ENCODE assay signal across 11 mouse cellular contexts in genomic region chr7:142509518-142509917, GRCm38 (mm10). TPM values are rescaled to one million over a fixed set of nuclear protein-coding genes. Genes with fewer than 3 reads are reported as not detected.
DNase-seq lines count a peak whose midpoint lies in the region; ATAC-seq and TF ChIP-seq lines count a peak whose summit lies in the region.
"Had no signal": no experiment of that assay in that cellular context is flagged by ENCODE, and none has a peak within 500 bp of the region (broad histone marks: within the 10 kb centered on the region; RNA-seq: fewer than 3 reads in every experiment).

No protein-coding gene starts in this region.

- H3K9me3 ChIP-seq in limb, embryonic 11.5 days (ENCODE audit: control insufficient read depth, low read length), result no peaks in the 10 kb centered on the region
- H3K9me3 ChIP-seq in stomach, embryonic 14.5 days (ENCODE audit: control insufficient read depth, low read depth, low read length), result no peaks in the 10 kb centered on the region

- H3K27me3 ChIP-seq in limb, embryonic 11.5 days (ENCODE audit: control insufficient read depth, insufficient read depth, low read length), result no peaks in the 10 kb centered on the region
- no peaks in the 10 kb centered on the region for H3K27me3 ChIP-seq in stomach, embryonic 14.5 days (ENCODE audit: control insufficient read depth, insufficient read depth, low read length)

- H3K36me3 ChIP-seq in limb, embryonic 11.5 days (ENCODE audit: control insufficient read depth, insufficient read depth, low read length), result no peaks in the 10 kb centered on the region
- H3K36me3 ChIP-seq in stomach, embryonic 14.5 days (ENCODE audit: control insufficient read depth, insufficient read depth, low read length), result no peaks in the 10 kb centered on the region

- peaks cover 29% of the 10 kb centered on the region for H3K4me1 ChIP-seq in limb, embryonic 11.5 days (ENCODE audit: control insufficient read depth, insufficient read depth, low read length)
- H3K4me1 ChIP-seq in stomach, embryonic 14.5 days (ENCODE audit: control insufficient read depth, insufficient read depth, low read length), result peaks cover 27% of the 10 kb centered on the region

- no peak overlapping the region for H3K9ac ChIP-seq in limb, embryonic 11.5 days (ENCODE audit: low read length)
- H3K9ac ChIP-seq in stomach, embryonic 14.5 days (replicated peaks; ENCODE audit: low read depth, low read length), result no peak overlapping the region

- TF ChIP-seq CTCF in layer of hippocampus, adult 2 months (conservative IDR thresholded peaks at IDR 0.05), result no peak

- H3K27ac ChIP-seq in layer of hippocampus, adult 2 months, result 0 out of 2 replicates have a peak overlapping the region, but pooled peaks have one; percentile 18
- peak overlapping the region; percentile 95 for H3K27ac ChIP-seq in limb, embryonic 11.5 days (replicated peaks; ENCODE audit: low read depth, low read length)
- H3K27ac ChIP-seq in stomach, embryonic 14.5 days (ENCODE audit: low read length), result peak overlapping the region; percentile 98

- no peak overlapping the region for H3K4me3 ChIP-seq in layer of hippocampus, adult 2 months
- no peak overlapping the region for H3K4me3 ChIP-seq in limb, embryonic 11.5 days (ENCODE audit: low read depth, low read length)
- no peak overlapping the region for H3K4me3 ChIP-seq in stomach, embryonic 14.5 days (ENCODE audit: low read depth, low read length)
- H3K4me3 ChIP-seq: erythroblast, embryonic 14.5 days had no signal

- no peak overlapping the region for H3K4me2 ChIP-seq in limb, embryonic 11.5 days (ENCODE audit: low read depth, severe bottlenecking)
- no peak overlapping the region for H3K4me2 ChIP-seq in stomach, embryonic 14.5 days (replicated peaks; ENCODE audit: low read depth, low read length)

- no peak for DNase-seq in layer of hippocampus, adult 2 months (ENCODE audit: low spot score in 2 of 2)
- DNase-seq in layer of hippocampus, postnatal 10 days (ENCODE audit: low spot score in 2 of 2), result no peak
- DNase-seq in fat pad, adult 2 months (ENCODE audit: extremely low read depth, low read depth, low spot score), result peak; percentile 47
- DNase-seq in limb, embryonic 11.5 days (ENCODE audit: low spot score), result peak; percentile 50
- no peak for DNase-seq in kidney, adult 8-10 months
- DNase-seq in frontal cortex, postnatal 25 days (ENCODE audit: low spot score in 2 of 2), result no peak
- no peak for DNase-seq in right cerebral cortex, postnatal 4 days

- WGBS in limb, embryonic 11.5 days, result 10% methylated on average over 14 of the region's 14 CpGs
- WGBS in stomach, embryonic 14.5 days, result 19% methylated on average over 14 of the region's 14 CpGs

- no peak for ATAC-seq in limb, embryonic 11.5 days (ENCODE audit: insufficient number of reproducible peaks, low FRiP score, low TSS enrichment, low read depth)
- ATAC-seq in stomach, embryonic 14.5 days (ENCODE audit: insufficient number of reproducible peaks, insufficient read depth, low FRiP score, low read depth), result no peak

RNA-seq across cellular contexts. Expression of gene Tnnt3, which starts 10.9 kb away (rescaled TPM):
- total RNA-seq in layer of hippocampus, adult 2 months (2021), result not detected
- under 1 TPM; 0.82 to 0.96 TPM for total RNA-seq in layer of hippocampus, postnatal 10 days (2021)
- 8.0 and 10.8 TPM in 2 replicates for polyA plus RNA-seq in limb, embryonic 11.5 days (2014; fragmentation: Nextera tagmentation; extraction: Ambion mirVana)
- 2.2 and 2.6 TPM in 2 replicates for polyA plus RNA-seq in stomach, embryonic 14.5 days (2014; fragmentation: Nextera tagmentation; extraction: Ambion mirVana)
- total RNA-seq: megakaryocyte-erythroid progenitor cell, adult 5-6 weeks; MEL had no signal
- polyA plus RNA-seq: erythroblast, embryonic 14.5 days had no signal

RNA-seq across cellular contexts. Expression of gene Mrpl23, which starts 23.0 kb away (rescaled TPM):
- 1 to 10 TPM; 7.9 to 8.8 TPM for total RNA-seq in layer of hippocampus, adult 2 months (2021)
- total RNA-seq in layer of hippocampus, postnatal 10 days (2021), result 10 to 100 TPM in 1 of 2 experiments, 1 to 10 TPM in 1; 8.4 to 12.9 TPM
- polyA plus RNA-seq in limb, embryonic 11.5 days (2014; fragmentation: Nextera tagmentation; extraction: Ambion mirVana), result 17.8 and 19.7 TPM in 2 replicates
- polyA plus RNA-seq in stomach, embryonic 14.5 days (2014; fragmentation: Nextera tagmentation; extraction: Ambion mirVana), result 32.6 and 35.6 TPM in 2 replicates

RNA-seq across cellular contexts. Expression of gene Lsp1, which starts 48.9 kb away (rescaled TPM):
- 1 to 10 TPM; 1.4 to 1.7 TPM for total RNA-seq in layer of hippocampus, adult 2 months (2021)
- total RNA-seq in layer of hippocampus, postnatal 10 days (2021), result 1 to 10 TPM; 3.6 to 5.0 TPM
- polyA plus RNA-seq in limb, embryonic 11.5 days (2014; fragmentation: Nextera tagmentation; extraction: Ambion mirVana), result 22.8 and 23.3 TPM in 2 replicates
- 194 and 211 TPM in 2 replicates for polyA plus RNA-seq in stomach, embryonic 14.5 days (2014; fragmentation: Nextera tagmentation; extraction: Ambion mirVana)
- total RNA-seq: MEL had no signal

Comparison
In these comparisons a context has a peak if more than half of its experiments do, and no peak if none do; other contexts are left out.
1. DNase-seq: peak in fat pad, adult 2 months (single experiment) and limb, embryonic 11.5 days (single experiment); none in layer of hippocampus, adult 2 months (0 of 2), layer of hippocampus, postnatal 10 days (0 of 2), kidney, adult 8-10 months (0 of 2), frontal cortex, postnatal 25 days (0 of 2) and right cerebral cortex, postnatal 4 days (single experiment).
2. H3K27ac ChIP-seq: peak in every context shown above with its lines; median percentile 98 in stomach, embryonic 14.5 days; 95 in limb, embryonic 11.5 days; 18 in layer of hippocampus, adult 2 months.